19 mouse cellular contexts compared by ENCODE assay signal in the genomic region with DNA sequence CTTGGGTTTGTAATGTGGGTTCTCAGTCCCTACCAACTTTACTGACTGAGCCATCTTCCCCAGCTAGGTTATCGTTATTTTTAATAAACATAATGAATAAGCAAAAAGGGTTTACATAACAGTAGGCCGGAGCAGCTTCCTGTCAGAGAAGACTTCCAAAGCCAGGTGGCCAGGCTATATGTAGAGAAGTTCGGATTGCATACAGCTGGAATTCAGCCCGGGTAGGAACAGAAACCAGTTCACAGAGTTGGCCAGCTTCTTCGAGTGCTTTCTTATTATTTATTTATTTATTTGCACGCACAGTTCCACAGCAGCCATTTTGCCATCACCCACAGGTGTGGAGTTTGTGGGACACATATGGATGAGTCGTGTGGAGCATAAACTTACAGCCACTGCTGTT. TPM values are rescaled to one million over a fixed set of nuclear protein-coding genes. Genes with fewer than 3 reads are reported as not detected.
DNase-seq lines count a peak whose midpoint lies in the region; ATAC-seq and TF ChIP-seq lines count a peak whose summit lies in the region.
"Had no signal": no experiment of that assay in that cellular context is flagged by ENCODE, and none has a peak within 500 bp of the region (broad histone marks: within the 10 kb centered on the region; RNA-seq: fewer than 3 reads in every experiment).

No protein-coding gene starts in this region.

- H3K4me3 ChIP-seq in layer of hippocampus, adult 2 months: no peak overlapping the region
- H3K4me3 ChIP-seq in embryonic facial prominence, embryonic 10.5 days: no peak overlapping the region
- H3K4me3 ChIP-seq: erythroblast, embryonic 14.5 days; forebrain, embryonic 15.5 days had no signal

- peaks cover 20% of the 10 kb centered on the region for H3K4me1 ChIP-seq in embryonic facial prominence, embryonic 10.5 days

- no peak for TF ChIP-seq CTCF in layer of hippocampus, adult 2 months (conservative IDR thresholded peaks at IDR 0.05)

- H3K27ac ChIP-seq in layer of hippocampus, adult 2 months: peak overlapping the region; percentile 23; the same call in 1 of the 2 replicates
- 0 out of 2 replicates have a peak overlapping the region, but pooled peaks have one; percentile 44 for H3K27ac ChIP-seq in embryonic facial prominence, embryonic 10.5 days (replicated peaks)
- H3K27ac ChIP-seq: forebrain, embryonic 15.5 days; kidney, postnatal 0 days had no signal

- no peak for DNase-seq in layer of hippocampus, adult 2 months (ENCODE audit: low spot score in 2 of 2)
- no peak for DNase-seq in layer of hippocampus, postnatal 10 days (ENCODE audit: low spot score in 2 of 2)
- no peak for DNase-seq in embryonic facial prominence, embryonic 10.5 days (ENCODE audit: low spot score)
- DNase-seq in right cerebral cortex, postnatal 25 days: no peak
- no peak for DNase-seq in kidney, postnatal 10 days
- no peak for DNase-seq in right cerebral cortex, postnatal 4 days
- DNase-seq: adrenal gland, adult 2 months; cerebellum, adult 18-20 months; heart, postnatal 4 days; layer of hippocampus, postnatal 36 days; left cerebral cortex, postnatal 4 days; right cerebral cortex, adult 18-20 months; thymus, postnatal 14 days had no signal

- peaks cover 11% of the 10 kb centered on the region; the same call in 1 of the 2 replicates for H3K36me3 ChIP-seq in embryonic facial prominence, embryonic 10.5 days (replicated peaks)
- H3K36me3 ChIP-seq: forebrain, embryonic 15.5 days; G1E had no signal

- H3K27me3 ChIP-seq in embryonic facial prominence, embryonic 10.5 days (replicated peaks; ENCODE audit: low read depth, poor library complexity, severe bottlenecking): no peaks in the 10 kb centered on the region
- H3K27me3 ChIP-seq: forebrain, embryonic 15.5 days had no signal

- H3K9me3 ChIP-seq in embryonic facial prominence, embryonic 10.5 days: no peaks in the 10 kb centered on the region
- H3K9me3 ChIP-seq: forebrain, embryonic 15.5 days had no signal

- WGBS in embryonic facial prominence, embryonic 10.5 days: 89% methylated on average over 7 of the region's 7 CpGs

- ATAC-seq in granulocyte monocyte progenitor cell, adult 5-6 weeks (replicated peaks; ENCODE audit: poor library complexity, severe bottlenecking): peak; percentile 76
- ATAC-seq in megakaryocyte progenitor cell, adult 5-6 weeks (replicated peaks; ENCODE audit: poor library complexity): peak; percentile 32; the same call in 1 of the 2 replicates
- ATAC-seq: forebrain, embryonic 15.5 days had no signal

RNA-seq across cellular contexts. Expression of a gene that starts 53.7 kb away (rescaled TPM):
- total RNA-seq in layer of hippocampus, adult 2 months (2021): 10 to 100 TPM; 10.7 to 11.7 TPM
- 10 to 100 TPM; 12.4 to 14.0 TPM for total RNA-seq in layer of hippocampus, postnatal 10 days (2021)
- polyA plus RNA-seq in embryonic facial prominence, embryonic 10.5 days (2016; fragmentation: Nextera tagmentation; extraction: Ambion mirVana): 8.6 and 9.2 TPM in 2 replicates
- total RNA-seq in granulocyte monocyte progenitor cell, adult 5-6 weeks (2014; fragmentation: Nextera tagmentation): 6.8 and 9.5 TPM in 2 replicates
- 4.3 and 6.5 TPM in 2 replicates for total RNA-seq in granulocyte monocyte progenitor cell, adult 5-6 weeks (2017)
- 8.2 and 8.3 TPM in 2 replicates for total RNA-seq in megakaryocyte progenitor cell, adult 5-6 weeks (2015)
- 5.9 and 6.5 TPM in 2 replicates for total RNA-seq in megakaryocyte progenitor cell, adult 5-6 weeks (2017)
- polyA plus RNA-seq: G1E had no signal
